Mouse (Mus musculus) adrenal gland, adult (tissue): ENCODE results near the gene Fam120a.
A peak's percentile ranks its signal among the peaks of the same experiment; 100 is the strongest.

ENCODE experiments used
- DNase-seq, 2 experiments: peaks; one replicate each; pipeline ENCODE4 v3.0.0; 2022 to 2023; ENCODE audit warnings: low spot score in 1 of 2; ENCODE audit not compliant: inconsistent age in 2 of 2

Gene Fam120a

DNA sequence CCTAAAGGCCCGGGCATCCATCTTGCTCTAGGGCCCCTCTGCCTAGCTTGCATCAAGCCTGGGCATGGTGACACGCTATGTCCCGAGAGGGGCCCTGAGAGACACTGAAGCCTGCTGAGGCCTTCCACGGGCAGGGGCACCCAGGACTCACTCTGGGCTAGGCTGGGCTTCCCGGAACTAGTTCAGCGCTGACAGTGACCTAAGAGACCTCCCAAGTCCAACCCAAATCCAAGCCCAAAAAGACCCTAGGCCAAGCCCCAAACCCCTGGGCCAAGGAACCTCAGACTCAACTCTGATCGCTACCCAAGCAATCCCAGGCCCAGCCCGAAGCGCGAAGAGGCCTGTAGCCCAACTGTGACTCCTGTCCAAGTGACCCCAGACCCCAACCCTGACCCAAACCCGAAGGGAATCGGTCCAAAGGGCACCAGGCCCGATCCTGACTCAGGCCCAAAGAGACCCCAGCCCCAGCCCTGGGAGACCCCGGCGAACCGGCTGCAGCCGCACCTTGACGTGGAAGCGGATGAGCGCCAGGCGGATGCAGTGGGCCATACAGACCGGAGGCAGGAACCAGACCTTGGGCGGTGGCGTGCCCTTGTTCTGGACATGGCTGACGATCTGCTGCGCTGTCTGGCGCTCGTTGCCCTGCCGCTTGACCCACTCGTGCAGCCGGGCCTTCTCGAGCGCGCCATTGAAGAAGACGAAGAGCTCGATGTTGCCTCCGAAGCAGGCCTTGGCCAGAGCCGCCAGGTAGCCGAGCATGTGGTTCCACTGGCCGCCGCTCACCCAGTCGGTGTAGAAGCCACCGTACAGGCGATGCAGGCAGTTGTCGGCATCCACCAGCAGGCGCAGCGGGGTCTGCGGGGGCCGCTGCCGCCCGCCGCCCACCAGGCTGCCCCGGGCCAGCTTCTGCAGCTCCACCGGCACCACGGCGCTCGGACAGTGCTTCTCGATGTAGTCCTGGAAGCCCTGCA lies 681 bp downstream of the Fam120a start:
- peak; percentile 75 to 88 for DNase-seq

DNA sequence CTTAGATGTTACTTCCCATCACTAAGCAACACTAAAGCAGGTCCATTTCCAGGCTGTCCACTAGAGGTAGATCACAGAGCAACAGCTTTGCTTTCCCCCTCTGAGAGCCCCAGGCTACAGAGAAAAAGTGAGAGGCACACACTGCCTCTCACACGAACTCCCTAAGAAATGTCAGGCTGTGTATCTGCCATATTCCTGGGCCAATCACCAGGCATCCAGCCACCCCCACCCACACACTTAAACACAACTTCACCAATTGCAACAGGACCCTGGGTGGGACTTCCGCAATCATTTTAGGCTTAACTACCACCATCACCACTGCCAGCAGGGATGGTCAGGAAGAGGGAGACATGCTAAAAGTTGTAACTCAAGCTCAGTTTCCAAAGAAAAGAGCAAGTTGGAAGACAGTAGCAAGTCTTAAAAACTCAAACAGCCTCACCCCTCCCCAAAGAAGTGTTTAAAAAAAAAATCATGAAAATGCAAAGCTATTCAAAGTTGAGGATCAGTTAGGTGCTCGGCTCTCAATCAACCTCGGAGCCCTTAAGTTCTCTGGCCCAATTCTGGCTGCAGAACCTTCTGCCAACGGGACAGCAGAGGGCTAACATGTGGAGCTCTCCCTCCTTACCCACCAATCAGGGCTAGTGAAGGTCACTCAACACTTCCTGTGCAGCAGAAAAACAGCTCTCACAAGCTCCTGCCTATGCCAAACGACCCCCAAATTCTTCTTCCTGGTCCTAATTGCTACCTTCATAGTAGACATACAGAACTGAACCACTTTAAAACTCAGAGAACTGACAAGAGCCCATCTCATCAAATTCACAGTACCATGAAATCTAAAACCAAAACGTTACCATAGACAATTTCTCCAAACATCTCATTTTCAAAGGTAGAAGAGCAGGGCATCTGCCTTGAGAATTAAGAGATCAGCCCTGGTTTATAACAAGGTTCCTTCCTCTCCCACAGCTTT lies 2.0 kb downstream of the Fam120a start:
- peak; percentile 72 to 86 for DNase-seq

DNA sequence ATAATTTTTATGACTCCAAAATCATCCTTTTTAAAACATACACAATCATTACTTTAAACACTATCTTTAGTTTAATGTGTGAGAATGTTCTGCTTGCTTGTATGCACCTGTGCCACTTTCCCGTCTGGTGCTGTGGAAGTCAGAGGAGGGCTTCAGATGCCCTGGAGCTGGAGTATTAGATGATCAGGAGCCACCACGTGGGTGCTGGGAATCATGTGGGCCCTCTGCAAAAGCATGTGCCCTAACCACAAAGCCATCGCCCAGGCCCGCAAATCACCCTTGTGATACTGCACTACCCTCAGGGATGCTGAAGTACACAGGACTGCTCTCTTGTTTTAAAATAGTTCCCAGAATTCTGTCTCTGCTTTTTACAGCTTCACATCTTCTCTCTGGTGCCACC lies 3.0 kb downstream of the Fam120a start:
- no peak for DNase-seq

DNA sequence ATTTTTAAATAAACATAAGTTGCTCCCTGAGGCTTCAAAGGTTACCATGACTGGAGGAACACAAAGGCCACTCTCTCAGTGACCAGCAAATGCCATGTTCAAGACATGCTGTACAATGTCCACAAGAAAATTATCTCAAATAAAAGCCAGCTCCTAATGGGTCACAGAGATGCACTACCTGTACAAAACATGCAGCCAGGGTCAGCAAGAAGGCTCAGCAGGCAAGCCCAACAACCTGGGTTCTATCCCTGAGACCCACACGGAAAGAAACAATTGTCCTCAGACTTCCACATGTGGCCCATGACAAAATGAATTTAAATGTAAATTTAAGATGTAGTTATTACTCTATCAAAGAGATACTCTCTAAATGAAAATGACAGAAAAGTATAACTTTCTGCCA lies 4.7 kb downstream of the Fam120a start:
- no peak for DNase-seq

DNA sequence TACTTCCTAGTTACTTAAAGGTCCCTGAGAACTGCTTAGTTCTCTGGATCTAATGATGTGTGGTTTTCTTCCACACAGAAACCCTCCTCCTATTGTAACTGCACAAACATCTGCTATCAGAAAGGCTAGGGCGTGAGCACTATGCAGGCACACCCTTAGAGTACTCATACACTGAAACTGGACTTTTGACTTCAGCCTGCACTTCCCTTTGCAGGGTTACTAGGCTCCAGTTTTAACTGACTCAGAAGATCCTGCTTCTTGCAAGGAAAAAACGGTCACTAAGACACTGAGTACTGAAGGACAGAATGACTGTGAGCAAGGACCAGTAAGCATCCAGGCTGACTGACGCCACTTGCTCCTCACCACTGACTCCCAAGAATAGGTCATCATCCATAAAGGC lies 5.3 kb downstream of the Fam120a start:
- peak in 1 of 2 experiments; percentile 61 for DNase-seq

DNA sequence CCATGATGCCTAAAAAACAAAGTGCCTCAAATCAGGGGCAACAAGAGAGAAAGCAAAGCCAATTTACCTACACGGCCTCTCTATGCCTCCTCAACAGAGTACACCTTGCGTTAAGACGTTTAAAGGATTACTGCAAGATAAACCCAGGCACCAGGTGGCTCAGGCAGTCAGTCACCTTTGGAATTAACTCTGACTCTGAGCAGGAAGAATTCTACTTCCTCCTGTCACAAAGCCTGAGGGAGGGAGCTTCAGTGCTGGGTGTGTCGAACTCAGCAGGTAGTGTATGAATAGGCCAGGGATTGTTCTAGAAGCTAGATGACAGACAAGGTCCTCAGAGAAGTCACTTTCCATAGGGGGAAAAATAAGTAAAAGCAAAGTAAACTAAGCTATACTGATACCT lies 9.2 kb downstream of the Fam120a start:
- DNase-seq, result no peak

DNA sequence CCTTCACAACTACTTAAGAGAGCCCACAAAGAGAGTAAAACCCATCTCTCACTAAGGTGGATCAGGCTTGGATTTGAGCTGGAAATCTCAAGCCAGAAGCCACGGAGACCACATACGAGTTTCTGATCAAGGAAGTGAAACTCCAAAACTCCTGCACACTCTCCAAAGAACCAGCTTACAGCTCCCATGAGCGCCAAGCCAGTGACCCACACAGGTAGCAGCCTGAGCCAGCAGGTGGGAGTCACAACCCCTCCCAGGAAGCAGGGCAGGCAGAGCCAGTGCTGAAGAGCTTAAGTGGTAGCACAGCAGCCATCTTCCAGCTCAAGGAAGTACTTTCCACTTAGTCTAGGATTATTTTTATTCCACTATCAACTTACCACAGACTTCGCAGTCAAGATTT lies 13.0 kb downstream of the Fam120a start:
- no peak for DNase-seq

DNA sequence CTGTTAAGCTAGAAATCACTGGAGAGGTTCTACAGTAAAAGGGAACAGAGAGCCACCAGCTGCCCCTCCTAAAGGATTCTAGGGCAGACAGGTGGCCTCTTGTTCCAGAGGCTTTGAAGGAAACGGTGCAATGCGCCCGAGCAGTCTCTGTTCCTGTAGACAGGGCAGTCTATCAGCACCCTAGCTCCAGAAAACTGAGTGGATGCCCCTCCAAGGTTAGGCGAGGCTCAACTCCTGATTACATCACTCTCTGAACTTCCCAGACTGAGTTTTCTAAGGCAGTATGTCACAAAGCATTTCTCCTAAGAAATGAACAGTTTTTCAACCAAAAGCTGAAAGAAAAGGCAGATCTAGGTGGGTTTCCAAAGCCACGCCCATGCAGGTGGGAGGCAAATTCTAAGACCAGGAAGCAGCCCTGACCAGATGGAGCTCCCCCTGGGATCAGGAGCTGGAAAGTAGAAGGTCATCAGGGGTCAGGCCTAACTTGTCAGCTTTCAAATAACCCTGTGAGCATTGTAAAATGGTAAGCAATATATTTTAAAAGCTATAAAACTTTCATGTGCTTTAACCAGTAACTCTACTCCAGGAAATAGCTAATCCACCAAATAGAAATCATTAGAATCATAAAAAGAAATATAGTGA lies 17.1 kb downstream of the Fam120a start:
- peak in 1 of 2 experiments; percentile 72 for DNase-seq

DNA sequence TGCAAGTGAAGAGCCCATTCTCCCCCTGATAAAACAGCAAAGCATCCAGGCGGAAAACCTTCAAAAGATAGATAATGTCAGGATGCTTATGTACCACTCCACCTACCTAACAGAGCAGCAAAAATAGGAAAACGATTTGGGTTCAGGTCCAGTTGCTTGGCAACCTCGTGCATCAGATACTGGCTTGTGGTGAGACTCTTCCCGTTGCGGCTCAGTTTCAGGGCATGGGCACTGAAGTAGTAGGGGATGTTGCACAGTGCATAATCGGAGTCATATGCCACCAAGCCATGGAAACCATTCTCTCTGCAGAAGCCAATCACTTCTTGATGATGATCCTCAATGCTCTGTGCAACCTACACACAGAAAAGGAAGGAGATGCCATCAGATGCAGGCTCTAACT lies 18.9 kb downstream of the Fam120a start:
- no peak for DNase-seq

DNA sequence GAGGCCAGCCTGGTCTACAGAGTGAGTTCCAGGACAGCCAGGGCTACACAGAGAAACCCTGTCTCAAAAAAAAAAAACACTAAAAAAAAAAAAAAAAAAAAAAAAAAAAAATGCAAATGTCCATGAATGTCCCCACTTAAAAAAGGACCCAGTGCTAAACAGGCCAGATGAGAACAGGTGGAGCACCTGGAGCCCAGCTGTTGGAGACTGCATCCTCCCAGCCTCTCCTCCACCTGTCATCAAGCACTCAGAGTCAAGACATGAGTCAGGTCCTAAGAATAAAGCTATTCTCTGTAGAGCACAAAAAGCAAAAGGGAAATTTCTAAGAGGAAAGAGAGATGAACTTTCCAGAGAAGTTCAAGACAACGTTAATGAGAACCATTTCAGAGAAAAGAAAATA lies 23.2 kb downstream of the Fam120a start:
- no peak for DNase-seq

DNA sequence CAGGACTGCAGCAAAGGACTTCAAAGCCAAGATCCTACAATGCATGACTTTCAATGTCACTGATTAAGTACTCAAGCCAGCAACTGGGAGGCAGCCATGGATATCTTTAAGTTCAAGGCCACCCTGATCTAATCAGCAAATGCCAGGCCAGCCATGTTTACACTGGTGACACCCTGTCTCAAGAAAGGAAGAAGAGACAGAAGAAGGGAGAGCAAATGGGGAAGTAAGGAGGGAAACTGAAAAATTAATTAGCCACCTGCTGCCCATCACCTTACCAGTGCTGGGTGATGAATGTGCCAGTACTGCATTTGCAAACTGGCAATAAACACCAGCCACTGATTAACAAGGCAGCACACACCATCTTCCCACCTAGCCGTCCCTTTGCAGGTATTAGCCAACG lies 25.3 kb downstream of the Fam120a start:
- DNase-seq, result peak; percentile 71 to 87

DNA sequence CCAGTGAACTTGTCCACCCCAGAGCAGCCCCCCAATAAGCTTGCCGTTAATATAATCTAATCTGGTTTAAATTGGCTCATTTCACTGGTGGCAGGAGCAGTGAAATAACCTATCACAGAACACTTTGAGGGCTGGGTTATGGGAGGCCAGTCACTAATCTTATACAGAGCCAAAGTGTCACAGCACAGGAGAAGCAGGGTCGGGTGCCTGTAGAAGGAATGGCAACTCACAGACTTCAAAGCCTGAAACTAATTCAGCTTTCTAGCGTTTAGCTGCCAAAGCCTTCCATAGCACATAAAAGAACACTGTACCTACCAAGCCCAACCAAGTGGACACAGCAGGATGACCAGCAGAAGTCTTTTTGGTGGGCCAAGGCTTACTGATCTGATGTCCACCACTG lies 26.0 kb downstream of the Fam120a start:
- DNase-seq, result peak in 1 of 2 experiments; percentile 61

DNA sequence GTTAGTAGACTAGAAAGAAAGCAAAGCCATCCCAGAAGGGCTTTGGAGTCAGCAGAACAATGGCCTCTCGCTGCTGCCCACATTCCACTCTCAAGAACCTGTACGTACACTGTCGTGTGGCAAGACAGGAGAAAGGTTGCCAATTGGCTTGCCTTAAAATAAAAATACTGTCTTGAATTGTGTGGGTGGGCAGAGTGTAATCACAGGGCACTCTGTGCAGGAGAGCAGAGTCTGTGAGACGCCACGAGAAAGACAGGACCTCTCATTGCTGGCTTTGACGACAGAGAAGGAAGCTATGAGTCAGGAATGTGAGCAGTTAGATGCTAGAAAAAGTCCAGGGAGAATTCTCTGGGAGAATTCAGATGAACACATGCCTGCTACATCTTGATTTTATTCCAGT lies 33.2 kb downstream of the Fam120a start:
- DNase-seq, result no peak

DNA sequence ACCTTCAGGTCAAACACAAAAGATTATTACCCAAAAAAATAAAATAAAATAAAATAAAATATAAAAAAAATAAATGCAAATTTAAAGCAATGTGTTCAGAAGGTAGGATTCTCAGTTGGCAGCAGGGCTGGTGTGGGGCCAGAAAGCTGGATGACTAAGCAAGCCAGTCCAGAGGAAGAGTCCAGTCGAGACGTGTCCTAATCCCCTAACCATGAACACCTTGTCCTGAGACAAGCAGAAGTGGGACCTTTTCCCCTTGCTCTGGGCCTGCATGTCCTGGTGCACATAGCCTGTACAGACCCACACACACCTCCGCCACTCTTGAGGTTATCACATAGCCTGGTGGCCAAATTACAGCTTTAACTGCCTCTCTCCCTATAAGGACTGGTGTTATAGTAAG lies 35.1 kb downstream of the Fam120a start:
- no peak for DNase-seq

DNA sequence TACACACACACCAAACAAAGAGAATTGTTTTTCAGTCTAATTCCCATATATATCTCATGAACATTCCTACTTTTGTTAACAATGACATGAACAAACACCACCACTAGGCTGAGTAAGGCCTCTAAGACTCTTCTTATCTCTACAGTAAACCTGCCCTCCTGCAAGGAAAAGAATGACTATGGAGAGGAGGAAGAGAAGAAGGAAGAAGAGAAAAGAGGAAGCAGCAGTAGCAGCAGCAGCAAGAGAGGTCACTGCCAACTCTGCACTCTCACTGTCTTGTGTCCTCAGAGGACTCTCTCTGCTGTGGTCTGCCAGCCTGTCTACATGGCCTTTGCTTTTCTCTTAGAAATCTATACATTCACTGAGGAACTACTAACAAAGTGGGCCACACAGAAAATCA lies 36.1 kb downstream of the Fam120a start:
- DNase-seq, result no peak

DNA sequence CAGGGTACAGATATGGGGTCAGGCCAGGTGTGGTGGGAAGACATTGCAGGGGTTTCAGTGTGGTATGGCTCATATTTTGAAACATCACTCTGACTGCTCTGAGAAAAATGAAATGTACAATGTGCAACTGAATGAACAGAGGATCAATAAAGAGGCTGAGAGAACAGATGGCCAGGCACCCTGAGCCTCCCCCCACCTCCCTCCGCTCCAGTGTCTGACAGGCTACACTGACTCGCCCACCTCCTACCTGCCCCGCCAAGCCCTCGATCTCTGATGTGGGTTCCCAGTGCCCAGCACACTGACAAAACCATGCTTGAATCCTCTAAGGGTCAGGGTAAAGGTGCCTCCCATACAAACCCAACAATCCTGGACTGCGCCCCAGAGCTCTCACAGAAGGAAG lies 36.6 kb downstream of the Fam120a start:
- no peak for DNase-seq

DNA sequence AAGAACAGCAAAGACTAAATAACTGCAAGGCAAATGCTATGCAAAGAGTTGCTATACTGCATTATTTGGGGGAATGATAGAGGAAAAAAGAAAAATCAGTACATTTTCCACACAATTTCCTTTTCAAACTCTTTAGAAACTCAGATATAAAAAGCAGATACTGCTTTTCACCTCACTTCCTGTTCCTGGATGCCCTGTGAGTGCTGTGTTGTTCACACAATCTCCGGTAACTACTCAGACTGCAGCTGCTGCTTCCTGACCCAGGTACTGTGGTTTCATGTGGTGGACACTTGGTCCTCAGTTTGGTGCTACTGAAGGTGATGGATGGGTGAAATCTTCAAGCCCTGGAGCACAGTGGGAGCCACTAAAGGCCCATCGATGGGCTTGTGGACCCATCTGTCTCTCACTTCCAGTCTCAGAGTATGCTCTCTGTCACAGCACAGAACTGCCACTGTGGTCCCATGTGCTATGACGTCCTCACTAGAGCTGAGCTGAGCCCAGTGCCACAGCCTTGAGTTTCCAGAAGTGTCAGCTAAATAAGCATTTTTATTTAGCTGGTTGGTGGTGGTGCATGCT lies 38.2 kb downstream of the Fam120a start:
- DNase-seq, result no peak

DNA sequence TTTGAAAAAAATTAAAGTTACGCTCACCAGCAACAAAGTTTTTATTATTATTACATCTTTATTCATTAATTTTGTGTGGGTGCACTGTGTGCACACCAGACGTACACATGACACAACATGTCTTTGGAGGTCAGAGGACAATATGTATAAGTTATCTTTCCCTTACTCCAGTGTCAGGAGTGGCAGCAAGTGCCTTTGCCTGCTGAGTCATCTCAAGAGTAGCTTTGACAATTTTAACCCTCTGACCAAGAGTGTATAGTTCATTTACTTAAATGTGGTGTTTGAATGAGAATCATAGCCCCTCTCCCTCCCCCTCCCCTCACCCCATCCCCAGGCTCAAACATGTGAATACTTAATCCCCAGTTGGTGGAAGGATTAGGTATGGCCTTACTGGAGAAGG lies 40.2 kb downstream of the Fam120a start:
- no peak for DNase-seq

DNA sequence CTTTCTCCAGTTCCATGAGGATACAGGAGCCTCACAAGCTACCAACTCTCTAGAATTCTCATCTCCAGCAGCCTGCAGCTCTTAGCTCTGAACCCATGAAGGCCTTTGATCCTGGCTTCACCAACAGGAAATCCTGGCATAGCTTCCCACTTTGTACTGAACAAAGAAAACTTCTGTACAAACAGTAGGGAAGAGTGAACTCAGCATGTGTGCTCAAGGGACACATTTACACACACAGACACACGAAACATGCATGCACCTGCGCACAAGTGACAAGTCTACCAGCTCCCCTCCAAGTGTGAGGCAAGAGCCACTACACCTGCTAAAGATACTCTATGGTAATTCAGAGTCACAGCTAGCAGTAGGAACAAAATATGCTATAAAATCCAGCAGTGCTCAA lies 45.1 kb downstream of the Fam120a start:
- no peak for DNase-seq

DNA sequence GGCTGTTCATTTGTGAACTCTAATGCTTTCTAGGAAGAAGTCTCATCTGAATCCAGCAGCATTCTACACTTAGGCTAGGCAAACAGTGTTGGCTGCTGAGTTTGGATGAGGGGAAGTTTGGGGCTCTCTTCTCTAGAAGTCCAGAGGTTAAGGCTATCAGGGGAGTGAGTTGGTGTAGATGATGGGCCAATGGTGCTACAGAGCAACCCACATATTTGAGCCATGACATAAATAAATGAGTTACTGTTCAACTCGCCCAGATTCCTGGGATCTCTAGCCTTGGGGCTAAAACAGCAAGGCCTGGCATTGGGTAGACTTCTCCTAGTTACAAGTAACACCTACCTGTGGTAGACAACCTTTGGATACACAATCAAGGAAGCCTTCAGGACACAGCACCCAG lies 46.6 kb downstream of the Fam120a start:
- no peak for DNase-seq
